Mouse (Mus musculus) lung, postnatal 0 days (tissue): Measurements from ENCODE around the gene Evi2a. TPM values are rescaled to one million over a fixed set of nuclear protein-coding genes. Genes with fewer than 3 reads are reported as not detected.

Experiments used
- ATAC-seq: fragments of 200-750 bp; cut with Nextera tagmentation; 2 replicates; pipeline ENCODE4 v1.8.0; 2017; ENCODE audit warnings: moderate library complexity
- DNase-seq: peaks from one replicate; pipeline ENCODE4 v3.0.0-alpha.2; 2016; ENCODE audit warnings: low spot score
- H3K27ac ChIP-seq: fragments of 300-500 bp; sonication (generic); 2 replicates; pipeline ENCODE4 v1.5.1; 2014; ENCODE audit warnings: antibody characterized with exemption, mild to moderate bottlenecking, low read length, mixed read lengths
- H3K27me3 ChIP-seq: fragments of 300-500 bp; sonication (generic); replicated peaks from 2 replicates; pipeline ENCODE4 v1.6.1; 2014; ENCODE audit warnings: low read length, mixed read lengths; ENCODE audit not compliant: insufficient read depth
- H3K36me3 ChIP-seq: fragments of 300-500 bp; sonication (generic); 2 replicates; pipeline ENCODE4 v1.6.1; 2014; ENCODE audit warnings: low read length, mixed read lengths; ENCODE audit not compliant: insufficient read depth
- H3K4me1 ChIP-seq: fragments of 300-500 bp; sonication (generic); 2 replicates; pipeline ENCODE4 v1.6.1; 2014; ENCODE audit warnings: antibody characterized with exemption, low read depth, low read length, mixed read lengths; ENCODE audit not compliant: insufficient read depth
- H3K4me2 ChIP-seq: fragments of 300-500 bp; sonication (generic); replicated peaks from 2 replicates; pipeline ENCODE4 v1.6.1; 2014; ENCODE audit warnings: low read depth, mild to moderate bottlenecking, low read length, moderate library complexity, mixed read lengths
- H3K4me3 ChIP-seq: fragments of 300-500 bp; sonication (generic); 2 replicates; pipeline ENCODE4 v1.5.1; 2014; ENCODE audit warnings: low read depth, low read length
- H3K9ac ChIP-seq: fragments of 300-500 bp; sonication (generic); replicated peaks from 2 replicates; pipeline ENCODE4 v1.6.1; 2014; ENCODE audit warnings: low read depth, mild to moderate bottlenecking
- H3K9me3 ChIP-seq: fragments of 300-500 bp; sonication (generic); 2 replicates; pipeline ENCODE4 v1.6.1; 2016; ENCODE audit warnings: low read length, mixed read lengths
- CTCF ChIP-seq: IDR thresholded peaks from 2 replicates; pipeline ENCODE4 v1.5.1; 2016; ENCODE audit warnings: antibody characterized with exemption, mild to moderate bottlenecking
- EP300 ChIP-seq: IDR thresholded peaks from 2 replicates; pipeline ENCODE4 v1.6.1; 2016; ENCODE audit warnings: antibody characterized with exemption, mild to moderate bottlenecking, control low read depth
- WGBS: fragments of 180-500 bp; shearing (Covaris S2); extraction: QIAGEN DNeasy Blood & Tissue Kit; methylation state at CpG from one replicate; pipeline ENCODE4 v1.1.7; 2014; 5-methylcytosine and 5-hydroxymethylcytosine counted together
- polyA plus RNA-seq: library from polyadenylated mRNA; unstranded; fragments of >200 nt; fragmentation: Nextera tagmentation; extraction: Ambion mirVana; gene quantifications from 2 replicates; pipeline ENCODE4 v1.2.1, GENCODE M21; 2015

The Evi2a gene
- polyA plus RNA-seq, 1 experiment from 2014 or later = 8.0 TPM

DNA sequence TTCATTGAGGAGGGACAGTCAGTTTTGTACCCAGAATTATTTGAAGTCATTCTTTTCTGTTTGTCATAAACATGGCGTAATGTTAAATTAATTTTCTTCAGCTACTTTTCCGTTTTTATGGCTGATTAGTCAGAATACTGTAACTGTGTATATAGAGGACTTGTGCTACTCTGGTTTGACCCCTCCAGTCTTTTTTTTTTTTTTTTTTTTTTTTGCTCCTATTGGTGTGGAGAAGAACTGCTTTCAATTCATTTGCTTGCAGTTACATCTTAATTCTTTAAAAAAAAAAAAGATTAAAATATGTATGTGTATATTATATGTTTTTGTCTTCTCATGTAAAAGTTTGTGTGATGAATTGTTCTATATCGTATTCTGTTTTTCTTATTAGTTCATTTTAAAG, 18.4 kb downstream of the Evi2a start:
- DNase-seq = no peak
- no peak for TF ChIP-seq CTCF
- no peak for TF ChIP-seq EP300
- ATAC-seq = no peak
- H3K36me3 ChIP-seq = no peaks in the 10 kb centered on the region
- no peaks in the 10 kb centered on the region for H3K4me1 ChIP-seq
- H3K9me3 ChIP-seq = no peaks in the 10 kb centered on the region
- no peak overlapping the region for H3K9ac ChIP-seq
- H3K27me3 ChIP-seq = no peaks in the 10 kb centered on the region
- 80% methylated on average over 3 of the region's 3 CpGs for WGBS
- H3K4me2 ChIP-seq = no peak overlapping the region
- H3K27ac ChIP-seq = no peak overlapping the region
- H3K4me3 ChIP-seq = no peak overlapping the region

DNA sequence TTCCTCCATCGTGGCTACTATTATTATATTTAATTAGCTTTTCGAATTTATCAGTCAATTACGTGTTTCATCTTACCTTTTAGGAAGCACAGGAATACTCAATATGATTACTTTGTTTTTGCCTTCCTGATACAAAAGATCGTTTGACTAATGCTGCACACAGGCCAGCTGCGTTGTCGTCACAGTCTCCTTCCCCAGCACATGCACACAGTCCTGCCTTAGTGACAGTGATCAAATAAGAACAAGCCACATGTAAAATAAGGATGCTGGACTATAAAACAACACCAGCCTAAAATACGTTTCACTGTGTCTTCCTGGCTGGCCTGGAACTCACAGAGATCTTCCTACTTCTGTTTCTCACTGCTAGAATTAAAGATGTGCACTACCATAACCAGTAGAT, 25.9 kb downstream of the Evi2a start:
- H3K27ac ChIP-seq = no peak overlapping the region
- no peak overlapping the region for H3K4me3 ChIP-seq
- no peaks in the 10 kb centered on the region for H3K4me1 ChIP-seq
- H3K9ac ChIP-seq = no peak overlapping the region
- WGBS = 90% methylated on average over 7 of the region's 7 CpGs
- no peak overlapping the region for H3K4me2 ChIP-seq
- no peak for TF ChIP-seq CTCF
- no peak for TF ChIP-seq EP300
- H3K9me3 ChIP-seq = no peaks in the 10 kb centered on the region
- no peaks in the 10 kb centered on the region for H3K36me3 ChIP-seq
- ATAC-seq = no peak
- no peaks in the 10 kb centered on the region for H3K27me3 ChIP-seq
- DNase-seq = no peak

- Histone ChIP-seq H3K9me3 (no peaks in the 10 kb centered on the region), H3K36me3 (no peaks in the 10 kb centered on the region), H3K4me2 (no peak within 1 kb of the TSS), H3K27ac (no peak within 1 kb of the TSS), H3K4me1 (no peaks in the 10 kb centered on the region), H3K9ac (no peak within 1 kb of the TSS), H3K27me3 (no peaks in the 10 kb centered on the region), H3K4me3 (no peak within 1 kb of the TSS)
- TF ChIP-seq EP300 = no peak
- TF ChIP-seq CTCF = no peak
- ATAC-seq (no peak), DNase-seq (no peak)
- 65% methylated on average over 8 of the region's 8 CpGs for WGBS
Observed at GRCm38 (mm10) chr11:79503845-79504244, 26.6 kb downstream of the Evi2a start, which contains the start of gene Omg. Gene Omg (minus strand): TSS chr11:79504084.

DNA sequence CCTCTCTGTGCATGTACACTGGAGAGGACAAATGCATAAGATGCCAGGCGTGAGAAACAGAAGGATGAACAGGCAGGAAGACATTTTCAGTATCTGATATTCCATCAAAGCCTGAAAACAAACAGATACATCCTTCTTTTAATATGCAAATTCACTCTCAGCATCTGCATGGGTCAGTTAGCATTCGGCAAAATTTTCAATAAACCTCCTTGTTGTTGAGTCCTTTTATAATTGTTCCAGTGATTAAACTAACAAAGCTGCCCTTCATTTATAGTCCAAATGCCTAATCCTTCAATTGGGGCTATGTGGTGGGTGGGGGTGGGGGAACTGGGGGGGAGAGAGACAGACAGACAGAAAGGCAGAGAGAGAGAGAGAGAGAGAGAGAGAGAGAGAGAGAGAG, 27.5 kb downstream of the Evi2a start:
- DNase-seq = no peak
- TF ChIP-seq CTCF (no peak), EP300 (no peak)
- Histone ChIP-seq H3K9me3 (no peaks in the 10 kb centered on the region), H3K4me1 (no peaks in the 10 kb centered on the region), H3K36me3 (no peaks in the 10 kb centered on the region), H3K27ac (no peak overlapping the region), H3K27me3 (no peaks in the 10 kb centered on the region), H3K9ac (no peak overlapping the region), H3K4me3 (no peak overlapping the region), H3K4me2 (no peak overlapping the region)
- no peak for ATAC-seq
- WGBS = 75% methylated on average over 2 of the region's 2 CpGs

DNA sequence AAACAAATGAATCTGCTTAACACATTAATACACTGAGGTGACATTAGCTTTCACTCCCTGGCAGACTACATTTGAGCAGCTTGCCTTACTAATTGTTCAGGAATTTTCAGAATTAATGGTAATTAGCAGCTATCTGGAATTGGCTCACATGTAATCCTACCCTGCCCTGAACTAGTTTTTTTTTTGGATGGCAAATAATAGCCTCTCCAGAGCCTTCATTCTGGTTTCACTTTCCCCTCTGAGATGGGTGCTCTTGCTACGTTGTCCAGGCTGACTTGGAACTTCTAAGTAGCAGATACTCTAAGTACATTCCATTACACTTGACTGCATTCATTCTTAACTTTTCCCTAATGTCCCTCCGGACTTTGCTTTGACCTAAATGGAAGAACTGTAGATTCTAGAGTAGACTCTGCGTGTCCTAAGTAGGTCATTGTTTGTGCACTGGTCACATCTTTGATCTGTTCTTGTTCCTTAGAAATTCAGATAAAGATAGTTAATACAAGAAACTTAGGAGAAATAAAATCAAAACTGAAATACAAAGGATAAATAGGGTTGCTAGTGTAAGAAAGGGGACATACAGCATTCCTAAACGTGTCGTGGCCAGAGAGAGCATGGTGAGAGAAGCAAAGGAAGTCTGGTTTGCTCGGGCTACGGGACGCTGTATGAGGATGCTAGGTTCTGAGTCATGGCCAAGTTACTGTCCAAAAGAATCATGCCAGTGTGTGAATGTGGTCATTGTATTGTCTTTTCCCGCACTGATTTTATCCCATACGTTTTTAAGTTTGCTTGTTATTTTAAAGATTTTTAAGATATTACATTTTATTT, 35.2 kb downstream of the Evi2a start:
- no peak overlapping the region for H3K9ac ChIP-seq
- no peaks in the 10 kb centered on the region for H3K9me3 ChIP-seq
- 0 out of 2 replicates have a peak overlapping the region, but pooled peaks have one; percentile 3 for H3K4me2 ChIP-seq
- H3K4me3 ChIP-seq = no peak overlapping the region
- no peak for TF ChIP-seq CTCF
- TF ChIP-seq EP300 = no peak
- WGBS = 65% methylated on average over 10 of the region's 10 CpGs
- H3K27me3 ChIP-seq = no peaks in the 10 kb centered on the region
- ATAC-seq (no peak), DNase-seq (peak; percentile 26)
- no peaks in the 10 kb centered on the region for H3K36me3 ChIP-seq
- no peak overlapping the region for H3K27ac ChIP-seq
- no peaks in the 10 kb centered on the region for H3K4me1 ChIP-seq

DNA sequence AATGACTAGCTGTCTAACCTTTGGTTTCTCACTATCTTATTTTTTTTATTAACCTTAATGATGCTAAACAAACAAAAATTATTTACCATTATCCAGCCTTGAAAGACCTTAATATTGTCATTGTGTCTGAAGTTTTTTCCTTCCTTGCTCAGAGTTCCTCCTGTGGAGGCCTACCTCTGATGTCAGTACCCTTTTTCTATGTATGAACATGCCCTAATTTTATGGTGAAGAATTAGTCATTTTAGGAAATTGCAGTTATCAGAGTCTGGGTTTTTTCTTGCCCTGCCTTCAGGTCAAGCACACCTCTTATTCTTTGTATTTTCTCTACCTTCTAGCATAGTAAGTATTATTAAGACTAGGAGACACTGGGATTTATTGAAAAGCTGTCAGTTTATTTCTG, 45.7 kb downstream of the Evi2a start:
- no peak for ATAC-seq
- H3K4me3 ChIP-seq = no peak overlapping the region
- no peak overlapping the region for H3K4me2 ChIP-seq
- H3K4me1 ChIP-seq = no peaks in the 10 kb centered on the region
- no peaks in the 10 kb centered on the region for H3K27me3 ChIP-seq
- H3K9me3 ChIP-seq = no peaks in the 10 kb centered on the region
- H3K36me3 ChIP-seq = no peaks in the 10 kb centered on the region
- H3K9ac ChIP-seq = no peak overlapping the region
- no peak overlapping the region for H3K27ac ChIP-seq
- no peak for TF ChIP-seq CTCF
- no peak for TF ChIP-seq EP300
- DNase-seq = no peak
